Mouse (Mus musculus): Measurements from ENCODE around the gene Fyn.
A peak's percentile ranks its signal among the peaks of the same experiment; 100 is the strongest.

Fyn gene

DNA sequence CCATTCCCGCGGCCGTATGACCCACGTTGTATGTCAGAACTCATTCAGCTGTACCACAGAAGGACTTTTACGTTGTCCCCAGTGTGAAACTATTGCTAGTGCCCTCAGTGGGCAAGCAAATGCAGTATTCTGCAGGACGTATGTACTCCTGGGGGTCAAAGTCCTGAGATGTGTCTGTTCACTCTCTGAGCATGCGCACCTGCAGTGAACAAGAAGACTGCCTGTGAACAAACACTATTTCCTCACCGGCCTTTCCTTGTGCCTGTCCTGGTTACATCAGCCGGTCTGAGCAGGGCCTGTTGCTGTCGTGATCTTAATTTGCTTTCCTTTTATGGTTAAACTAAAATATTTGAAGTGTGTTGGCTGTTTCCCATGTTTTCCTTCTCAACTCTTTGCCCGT is 77.2 kb downstream of the Fyn start:
- no peak for DNase-seq

- no peak for DNase-seq
These were observed 78.1 kb downstream of the Fyn start for GRCm38 (mm10) chr10:39446706-39447105.

GRCm38 (mm10) chr10:39449179-39449578 is 80.5 kb downstream of the Fyn start:
- no peak for DNase-seq

DNA sequence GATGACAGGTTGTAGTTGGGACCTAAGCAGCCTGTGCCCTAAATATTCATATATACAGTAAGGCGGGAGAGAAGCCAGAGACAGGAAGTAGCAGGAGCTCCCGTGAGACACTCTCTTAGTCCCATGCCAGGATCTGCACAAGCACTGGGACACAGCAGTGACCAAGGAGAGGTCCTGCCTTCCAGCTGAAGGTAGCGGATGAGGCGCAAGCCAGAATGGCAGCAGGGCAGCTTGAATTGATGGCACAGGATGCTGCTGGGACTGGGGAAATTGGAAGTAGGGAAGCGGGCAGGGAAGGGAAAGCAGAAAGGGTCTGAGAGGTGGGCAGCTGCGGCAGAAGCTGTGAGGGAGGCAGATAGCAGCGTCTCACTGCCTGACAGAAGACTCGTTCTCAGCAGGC is 81.7 kb downstream of the Fyn start:
- no peak for DNase-seq

- no peak for DNase-seq
These were observed 82.4 kb downstream of the Fyn start for GRCm38 (mm10) chr10:39451065-39451464.

DNA sequence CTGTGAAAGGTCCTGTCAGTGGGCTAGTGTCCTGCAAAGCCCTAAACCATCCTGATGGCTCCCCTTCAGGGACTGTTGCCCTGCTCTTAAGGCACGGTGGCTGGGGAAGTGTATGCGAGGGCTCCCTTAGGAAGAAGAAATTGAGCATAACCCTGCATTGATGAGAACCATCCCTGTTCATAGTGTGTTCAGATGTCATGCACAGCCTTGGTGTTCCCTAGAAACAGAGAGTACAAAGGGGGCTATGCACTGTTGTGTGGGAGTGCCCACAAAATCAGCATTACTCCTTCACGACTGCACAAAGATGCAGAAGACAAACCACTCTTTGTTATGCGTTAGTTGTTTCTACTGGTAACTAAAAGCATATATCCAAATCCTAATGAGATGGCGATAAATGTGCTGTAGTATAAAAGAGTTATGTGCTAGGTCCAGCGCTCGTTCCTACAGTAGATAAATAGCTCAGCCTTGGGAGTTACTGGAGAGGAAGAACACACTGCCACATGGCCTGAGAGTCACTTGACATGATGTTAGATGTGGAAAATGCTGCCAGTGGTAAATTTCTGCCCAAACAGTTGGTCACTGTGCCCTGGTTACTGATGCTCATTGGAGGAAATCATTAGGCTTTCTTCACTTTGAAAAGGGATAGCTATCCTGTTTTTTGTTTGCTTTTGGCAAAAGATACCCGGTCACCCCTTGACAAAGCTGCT is 83.4 kb downstream of the Fyn start:
- no peak for DNase-seq

DNA sequence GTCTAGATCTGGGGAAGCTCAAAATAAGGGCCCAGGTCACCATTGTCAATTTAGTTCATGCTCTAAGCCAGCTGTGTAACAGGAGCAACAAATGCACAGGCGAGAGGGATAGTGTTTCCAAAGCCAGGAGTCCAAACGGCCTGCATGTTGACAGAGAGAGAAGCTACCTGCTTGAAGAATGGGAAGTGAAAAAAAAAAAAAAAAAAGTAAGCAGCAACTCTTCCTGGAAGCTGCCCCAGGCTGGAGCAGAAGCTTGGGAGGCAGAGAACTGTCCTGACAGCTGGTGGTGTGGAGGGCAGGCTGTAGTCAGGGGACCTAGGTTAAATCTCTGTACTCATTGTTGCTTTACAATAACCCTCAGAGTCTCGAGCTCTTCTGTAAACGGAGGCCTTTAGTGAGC is 86.7 kb downstream of the Fyn start:
- no peak for DNase-seq

- DNase-seq: no peak
These were observed 87.4 kb downstream of the Fyn start for GRCm38 (mm10) chr10:39455857-39456620.

DNA sequence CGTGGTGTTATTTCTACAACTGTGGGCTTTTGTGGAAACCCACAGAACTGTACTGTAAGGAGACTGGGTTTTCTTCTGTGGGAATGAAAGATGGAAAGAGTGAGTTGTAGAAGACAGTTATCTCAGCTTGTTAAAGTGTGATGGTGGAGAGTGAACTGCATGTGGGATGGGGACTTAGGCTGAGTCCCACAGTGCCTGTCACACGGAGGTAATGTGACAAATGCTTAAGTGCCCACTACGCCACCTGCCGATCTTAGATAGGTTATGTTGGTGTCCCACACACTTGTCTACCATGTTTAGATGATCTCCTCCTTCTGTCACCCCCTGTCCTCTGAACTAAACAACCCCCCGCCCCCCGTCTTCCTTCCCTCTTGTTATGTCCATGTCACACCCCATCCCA is 88.1 kb downstream of the Fyn start:
- DNase-seq: no peak

DNA sequence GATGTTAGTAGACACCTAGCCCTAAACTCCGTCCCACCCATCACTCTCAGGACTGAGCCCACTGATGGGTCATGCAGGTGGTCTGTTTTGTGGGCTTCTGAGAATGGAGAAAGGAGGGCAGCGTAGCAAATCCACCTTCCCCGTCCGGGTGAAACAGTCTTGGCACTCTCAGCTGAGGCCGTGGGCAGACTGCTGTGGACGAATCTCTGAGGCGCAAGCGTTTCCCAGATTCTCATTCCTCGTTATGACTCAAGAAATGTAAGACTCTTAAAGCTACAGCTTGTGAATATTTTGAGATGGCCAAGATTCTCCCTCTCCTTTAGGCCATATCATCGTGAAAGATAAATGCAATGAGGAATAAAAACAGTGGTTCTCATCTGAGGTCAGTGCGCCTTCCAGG is 88.6 kb downstream of the Fyn start:
- peak; percentile 53 for DNase-seq

DNA sequence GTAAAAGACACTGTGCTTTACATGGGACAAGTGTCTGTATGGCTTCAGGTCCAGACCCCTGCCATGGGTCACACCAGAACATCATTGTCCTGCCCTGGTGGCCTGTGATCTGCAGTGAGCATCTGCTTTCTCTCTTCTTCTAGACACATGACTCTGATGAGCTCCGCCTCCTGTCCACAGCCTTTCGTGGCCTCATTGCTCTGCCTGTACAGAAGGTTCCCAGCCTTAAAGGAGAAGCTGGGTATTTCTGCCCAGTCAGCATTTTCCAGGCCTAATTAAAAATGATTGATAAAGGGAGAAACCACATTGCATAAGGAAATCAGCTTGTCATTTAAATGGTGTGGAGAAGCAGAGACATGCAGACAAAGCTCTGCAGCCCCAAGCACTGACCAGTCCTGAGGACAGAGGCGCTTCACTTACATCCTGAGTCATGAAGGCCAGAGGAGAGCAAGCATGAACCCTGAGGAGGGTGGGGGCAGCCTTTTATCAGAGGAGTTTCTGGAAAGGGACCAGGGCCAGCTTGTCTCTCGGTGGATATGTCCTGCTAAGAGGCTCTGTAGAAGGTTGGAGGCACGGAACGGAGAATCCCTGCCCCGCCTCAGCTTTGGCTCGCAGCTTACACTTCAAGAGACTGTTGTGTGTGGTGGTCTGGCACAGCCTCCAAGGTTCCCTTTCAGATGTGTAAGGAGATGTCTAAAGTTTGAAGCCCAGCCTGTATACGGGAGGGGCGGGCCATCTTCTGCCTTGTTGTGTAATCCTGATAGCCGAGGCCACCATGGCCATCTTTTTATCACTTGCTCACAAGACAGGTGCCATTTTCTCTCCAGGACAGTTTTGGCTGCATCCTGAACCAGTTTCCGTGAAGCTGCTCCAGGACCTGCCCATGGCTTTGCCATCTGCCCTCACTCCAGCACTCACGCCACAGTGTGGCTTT is 90.4 kb downstream of the Fyn start:
- DNase-seq: no peak

GRCm38 (mm10) chr10:39460621-39461020 is 92.0 kb downstream of the Fyn start:
- DNase-seq: no peak

DNA sequence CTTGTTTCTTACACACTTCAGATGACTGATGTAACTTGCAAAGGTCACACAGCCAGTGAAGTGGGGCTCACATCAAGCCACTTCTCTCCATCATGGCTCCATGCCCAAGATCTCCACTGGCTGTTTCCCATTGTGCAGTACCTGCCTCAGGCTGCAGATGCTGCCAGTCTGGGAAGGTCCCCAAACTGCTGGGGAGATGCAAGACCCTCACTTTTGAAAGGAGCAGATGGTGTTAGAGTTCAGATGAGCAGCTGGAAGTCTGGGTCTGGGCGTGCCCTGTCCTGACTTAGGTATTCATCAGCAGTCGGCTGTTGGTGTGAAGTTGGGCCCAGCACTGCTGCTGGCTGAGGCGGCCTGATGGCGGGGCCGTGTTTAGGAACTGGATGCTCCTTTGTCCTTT is 93.3 kb downstream of the Fyn start:
- DNase-seq: no peak

- DNase-seq: no peak
These were observed 94.1 kb downstream of the Fyn start for GRCm38 (mm10) chr10:39462711-39463110.

- no peak for DNase-seq
These were observed 95.7 kb downstream of the Fyn start for GRCm38 (mm10) chr10:39464383-39464782.

DNA sequence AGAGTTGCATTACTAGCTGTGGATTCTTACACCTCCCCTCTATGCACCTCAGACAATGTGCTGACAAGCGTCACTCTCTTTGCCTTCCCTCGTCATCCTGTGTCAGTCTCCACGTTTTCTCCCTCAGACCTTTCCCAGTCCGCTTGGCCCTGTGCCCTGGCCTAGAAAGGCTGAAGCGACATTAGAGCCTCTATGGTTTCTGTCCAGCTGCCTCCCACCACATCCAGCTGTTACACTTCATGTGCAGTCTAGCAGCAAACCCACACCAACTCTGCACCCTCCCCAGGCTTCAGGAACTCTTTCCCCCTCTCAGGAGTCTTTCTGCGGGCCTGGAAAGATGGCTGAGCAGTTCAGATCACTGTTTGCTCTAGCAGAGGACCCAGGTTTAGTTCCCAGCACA is 98.7 kb downstream of the Fyn start:
- no peak for DNase-seq

DNA sequence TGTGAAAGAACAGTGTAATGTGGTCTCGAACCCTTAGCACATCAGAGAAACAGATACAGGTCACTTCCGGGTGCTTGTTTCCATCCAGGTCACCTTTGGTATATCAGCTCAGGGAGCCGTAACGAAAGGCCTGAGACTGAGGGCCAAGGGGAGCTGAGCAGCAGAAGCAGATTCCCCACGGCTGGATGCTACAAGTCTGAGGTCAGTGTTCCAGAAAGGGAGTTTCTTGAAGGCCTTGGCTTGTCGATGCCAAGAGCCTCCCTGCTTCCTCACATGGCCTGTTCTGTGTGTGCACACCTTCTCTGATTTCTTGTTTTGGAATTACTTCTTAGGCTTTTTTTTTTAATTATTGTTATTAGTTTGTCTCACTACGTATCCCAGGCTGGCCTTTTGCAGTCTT is 99.2 kb downstream of the Fyn start:
- no peak for DNase-seq

- DNase-seq: no peak
These were observed 99.9 kb downstream of the Fyn start for GRCm38 (mm10) chr10:39468576-39468975.

DNA sequence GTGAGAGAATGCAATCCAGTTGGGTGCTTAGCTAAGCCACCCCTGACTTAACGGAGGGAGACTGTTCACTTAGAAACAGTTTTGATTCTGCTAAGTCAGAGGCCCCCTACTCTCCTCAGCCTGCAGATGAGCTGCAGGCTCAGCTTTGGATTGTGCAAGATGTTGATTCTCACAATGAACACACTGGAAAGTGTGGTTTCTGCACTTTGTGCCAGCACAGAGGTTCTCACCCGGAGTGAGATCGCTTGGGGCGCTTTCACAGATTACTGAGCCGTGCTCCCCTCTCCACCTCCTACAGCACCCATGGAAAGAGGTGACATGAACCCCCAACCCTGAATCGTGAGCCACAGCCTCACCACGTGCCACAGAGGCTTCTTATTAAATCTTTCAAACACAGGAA is 100.7 kb downstream of the Fyn start:
- DNase-seq: no peak

DNA sequence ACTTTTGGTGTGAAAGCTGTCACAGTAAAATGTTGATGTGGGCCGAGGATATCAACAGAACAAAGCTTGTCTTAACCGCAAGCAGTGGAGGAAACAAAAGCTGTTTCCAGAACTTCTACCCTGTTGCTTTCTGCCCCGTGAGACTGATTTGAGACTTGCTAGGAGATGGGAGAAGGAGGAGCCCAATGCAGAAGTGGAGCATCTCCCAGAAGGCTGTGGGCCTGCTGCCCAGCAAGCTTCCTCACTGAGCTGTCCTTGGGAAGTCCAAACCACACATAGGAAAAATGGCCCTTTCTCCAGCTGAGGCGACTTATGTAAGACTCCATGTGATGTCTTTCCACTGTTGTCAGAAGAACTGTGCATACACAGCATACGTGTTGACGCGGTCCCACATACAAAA is 101.7 kb downstream of the Fyn start:
- DNase-seq: no peak

GRCm38 (mm10) chr10:39471040-39471713 is 102.5 kb downstream of the Fyn start:
- no peak for DNase-seq

DNA sequence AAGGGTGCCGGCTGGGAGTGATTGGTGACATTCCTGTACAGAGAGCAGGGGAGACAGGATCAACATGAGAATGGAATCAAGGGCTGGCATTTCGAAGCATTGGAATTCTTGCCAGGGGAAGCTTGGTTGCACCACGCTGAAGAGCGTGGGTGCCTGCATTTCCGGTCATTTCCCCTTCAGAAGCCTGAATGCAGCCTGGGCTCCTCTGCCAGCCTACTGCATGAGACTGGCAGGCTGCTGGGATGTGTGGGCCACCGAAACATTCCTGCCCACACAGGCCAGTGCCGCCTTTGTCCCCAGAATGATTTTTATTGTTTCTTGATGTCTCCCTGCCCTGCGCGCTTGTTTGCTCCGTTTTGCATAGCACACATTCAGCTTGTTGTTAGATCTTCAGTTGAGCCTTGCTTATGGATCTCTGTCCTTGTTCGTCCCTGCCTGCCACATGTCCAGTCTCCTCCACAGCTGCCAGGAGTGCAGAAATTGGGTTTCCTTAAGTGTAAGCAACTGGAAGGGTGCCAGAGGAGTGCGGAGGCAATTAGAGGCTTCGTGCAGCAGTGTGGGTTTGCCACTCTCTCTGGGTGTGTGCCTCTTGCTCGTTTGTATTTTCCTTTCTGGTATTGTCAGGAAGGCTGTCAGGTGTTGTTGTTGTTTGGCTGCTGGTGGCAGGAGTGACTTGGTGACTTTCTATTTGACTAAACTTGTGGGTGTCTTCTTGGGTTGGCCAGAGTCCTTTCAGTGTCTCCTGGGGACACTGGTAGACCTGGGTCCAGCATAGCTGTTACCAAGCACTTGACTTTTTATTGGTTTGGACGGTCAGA is 103.3 kb downstream of the Fyn start:
- DNase-seq: peak; percentile 50

All from right cerebral cortex, adult 18-20 months (tissue).